Mouse (Mus musculus) megakaryocyte, embryonic 14.5 days (primary cell): ENCODE results near the gene Dot1l.

Source experiments
- FLI1 ChIP-seq: IDR thresholded peaks from 2 replicates; pipeline ENCODE4 v1.6.1; 2012; ENCODE audit warnings: low read length, inconsistent platforms, mixed read lengths
- GATA1 ChIP-seq: IDR thresholded peaks from 3 replicates; pipeline ENCODE4 v1.6.1; 2012; ENCODE audit warnings: mixed read lengths, low read length, inconsistent platforms, borderline replicate concordance

- TF ChIP-seq GATA1 (no peak), FLI1 (no peak)
Observed at GRCm38 (mm10) chr10:80823316-80823715, 68.3 kb downstream of the Dot1l start.
